Comparison of ENCODE assay signal across 8 mouse cellular contexts in genomic region chr4:150030449-150031233, GRCm38 (mm10). TPM values are rescaled to one million over a fixed set of nuclear protein-coding genes. Genes with fewer than 3 reads are reported as not detected.
A peak's percentile ranks its signal among the peaks of the same experiment; 100 is the strongest.
DNase-seq lines count a peak whose midpoint lies in the region; ATAC-seq and TF ChIP-seq lines count a peak whose summit lies in the region.

No protein-coding gene starts in this region.

- ATAC-seq in forebrain, embryonic 13.5 days, result no peak
- peak; percentile 37; the same call in 1 of the 2 replicates for ATAC-seq in kidney, embryonic 16.5 days (ENCODE audit: low FRiP score, low TSS enrichment)

- no peaks in the 10 kb centered on the region for H3K9me3 ChIP-seq in forebrain, embryonic 13.5 days (replicated peaks)
- H3K9me3 ChIP-seq in kidney, embryonic 16.5 days (ENCODE audit: low read length), result no peaks in the 10 kb centered on the region
- H3K9me3 ChIP-seq in midbrain, embryonic 10.5 days (replicated peaks), result no peaks in the 10 kb centered on the region

- H3K9ac ChIP-seq in forebrain, embryonic 13.5 days, result peak overlapping the region; percentile 59
- H3K9ac ChIP-seq in kidney, embryonic 16.5 days (replicated peaks; ENCODE audit: low read length), result peak overlapping the region; percentile 62

- no peak for TF ChIP-seq POLR2A in brain, embryonic 14.5 days (IDR thresholded peaks at IDR 0.05; ENCODE audit: borderline replicate concordance, extremely low read depth, insufficient read depth, insufficient read length, poor library complexity, severe bottlenecking)

- no peaks in the 10 kb centered on the region for H3K36me3 ChIP-seq in forebrain, embryonic 13.5 days (ENCODE audit: poor library complexity, severe bottlenecking)
- no peaks in the 10 kb centered on the region for H3K36me3 ChIP-seq in kidney, embryonic 16.5 days (ENCODE audit: insufficient read depth, low read length)
- no peaks in the 10 kb centered on the region for H3K36me3 ChIP-seq in midbrain, embryonic 10.5 days

- H3K4me2 ChIP-seq in forebrain, embryonic 13.5 days, result peak overlapping the region; percentile 81
- peak overlapping the region; percentile 92 for H3K4me2 ChIP-seq in kidney, embryonic 16.5 days (replicated peaks; ENCODE audit: low read depth, low read length)

- peak overlapping the region; percentile 45 for H3K4me3 ChIP-seq in forebrain, embryonic 13.5 days
- H3K4me3 ChIP-seq in kidney, embryonic 16.5 days (ENCODE audit: low read length), result peak overlapping the region; percentile 58
- H3K4me3 ChIP-seq in midbrain, embryonic 10.5 days, result peak overlapping the region; percentile 59

- DNase-seq in right cerebral cortex, adult 18-20 months, result peak; percentile 48
- DNase-seq in right cerebral cortex, postnatal 4 days, result no peak
- peak; percentile 53 for DNase-seq in brain, embryonic 14.5 days (ENCODE audit: low read depth)
- peak; percentile 59 for DNase-seq in midbrain, embryonic 10.5 days (ENCODE audit: low spot score)
- DNase-seq in telencephalon, adult 2 months (ENCODE audit: low read depth, low spot score), result peak; percentile 57
- DNase-seq in spleen, postnatal 14 days (ENCODE audit: low spot score in 2 of 2), result no peak

- peaks cover 31% of the 10 kb centered on the region for H3K4me1 ChIP-seq in forebrain, embryonic 13.5 days
- H3K4me1 ChIP-seq in kidney, embryonic 16.5 days (ENCODE audit: insufficient read depth, low read length), result peaks cover 23% of the 10 kb centered on the region
- peaks cover 40% of the 10 kb centered on the region for H3K4me1 ChIP-seq in midbrain, embryonic 10.5 days

- no peak overlapping the region for H3K27ac ChIP-seq in forebrain, embryonic 13.5 days
- H3K27ac ChIP-seq in kidney, embryonic 16.5 days (ENCODE audit: low read length), result no peak overlapping the region
- no peak overlapping the region for H3K27ac ChIP-seq in midbrain, embryonic 10.5 days (replicated peaks)

- peaks cover 88% of the 10 kb centered on the region for H3K27me3 ChIP-seq in forebrain, embryonic 13.5 days
- peaks cover 78% of the 10 kb centered on the region for H3K27me3 ChIP-seq in kidney, embryonic 16.5 days (ENCODE audit: insufficient read depth, low read length)
- H3K27me3 ChIP-seq in midbrain, embryonic 10.5 days (ENCODE audit: low read depth, poor library complexity, severe bottlenecking), result peaks cover 100% of the 10 kb centered on the region

- TF ChIP-seq CTCF in brain, embryonic 14.5 days (IDR thresholded peaks at IDR 0.05; ENCODE audit: borderline replicate concordance, extremely low read depth, insufficient read depth, insufficient read length), result no peak

- under 1% methylated on average over 28 of the region's 28 CpGs for WGBS in forebrain, embryonic 13.5 days
- WGBS in kidney, embryonic 16.5 days, result under 1% methylated on average over 28 of the region's 28 CpGs
- WGBS in midbrain, embryonic 10.5 days, result under 1% methylated on average over 28 of the region's 28 CpGs

RNA-seq across cellular contexts. Expression of gene H6pd, which starts 21.8 kb away (rescaled TPM):
- polyA plus RNA-seq in brain, embryonic 14.5 days (2012; rRNA removed), result 3.2 and 5.8 TPM in 2 replicates
- 0.98 and 1.4 TPM in 2 replicates for polyA plus RNA-seq in forebrain, embryonic 13.5 days (2015; fragmentation: Nextera tagmentation; extraction: Ambion mirVana)
- polyA plus RNA-seq in kidney, embryonic 16.5 days (2015; fragmentation: Nextera tagmentation; extraction: Ambion mirVana), result 22.8 and 24.7 TPM in 2 replicates
- 3.7 and 4.0 TPM in 2 replicates for polyA plus RNA-seq in midbrain, embryonic 10.5 days (2016; fragmentation: Nextera tagmentation; extraction: Ambion mirVana)

RNA-seq across cellular contexts. Expression of gene Gpr157, which starts 56.5 kb away (rescaled TPM):
- 0.85 and 1.2 TPM in 2 replicates for polyA plus RNA-seq in brain, embryonic 14.5 days (2012; rRNA removed)
- polyA plus RNA-seq in forebrain, embryonic 13.5 days (2015; fragmentation: Nextera tagmentation; extraction: Ambion mirVana), result 0.08 and 0.19 TPM in 2 replicates
- 0.40 and 0.51 TPM in 2 replicates for polyA plus RNA-seq in kidney, embryonic 16.5 days (2015; fragmentation: Nextera tagmentation; extraction: Ambion mirVana)
- polyA plus RNA-seq in midbrain, embryonic 10.5 days (2016; fragmentation: Nextera tagmentation; extraction: Ambion mirVana), result 0.60 and 0.62 TPM in 2 replicates

Comparison
In these comparisons a context has a peak if more than half of its experiments do, and no peak if none do; other contexts are left out.
1. DNase-seq: peak in right cerebral cortex, adult 18-20 months (single experiment), brain, embryonic 14.5 days (single experiment), midbrain, embryonic 10.5 days (single experiment) and telencephalon, adult 2 months (single experiment); none in right cerebral cortex, postnatal 4 days (single experiment) and spleen, postnatal 14 days (0 of 2).
2. Peak in every context shown above with its lines, with median percentiles within 50 percentile points of each other: H3K4me3 ChIP-seq.